Mouse (Mus musculus) T-cell, adult 2 months (primary cell): ENCODE measurements at regions not wholly inside any gene's neighbourhood (a gene's known extent, or its start where the extent isn't known, plus 50 kb on each side); places are given as distances from the start of the nearest gene placed in this dataset.

Experiments
- DNase-seq: peaks from one replicate; pipeline ENCODE4 v3.0.0; 2022; ENCODE audit warnings: low spot score

DNA sequence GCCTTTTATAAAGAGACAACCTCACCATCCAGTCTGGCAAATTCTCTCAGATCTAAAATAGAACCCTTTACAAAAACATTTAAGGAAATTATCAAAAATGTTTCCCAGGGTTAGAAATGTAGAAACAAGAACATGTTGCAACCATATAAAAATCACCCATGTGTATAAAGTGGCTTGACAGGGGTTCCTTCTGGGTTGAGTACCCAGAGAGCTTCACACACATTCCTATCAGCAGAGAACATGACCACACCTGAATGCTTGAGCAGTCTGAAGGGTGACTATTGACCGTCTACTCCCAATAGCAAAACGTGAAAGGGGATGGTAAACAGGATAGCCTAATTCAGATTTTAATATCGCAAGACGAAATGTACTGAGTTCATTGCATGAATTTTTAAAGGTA lies 57.8 kb upstream of the Zfand5 start:
- no peak for DNase-seq

DNA sequence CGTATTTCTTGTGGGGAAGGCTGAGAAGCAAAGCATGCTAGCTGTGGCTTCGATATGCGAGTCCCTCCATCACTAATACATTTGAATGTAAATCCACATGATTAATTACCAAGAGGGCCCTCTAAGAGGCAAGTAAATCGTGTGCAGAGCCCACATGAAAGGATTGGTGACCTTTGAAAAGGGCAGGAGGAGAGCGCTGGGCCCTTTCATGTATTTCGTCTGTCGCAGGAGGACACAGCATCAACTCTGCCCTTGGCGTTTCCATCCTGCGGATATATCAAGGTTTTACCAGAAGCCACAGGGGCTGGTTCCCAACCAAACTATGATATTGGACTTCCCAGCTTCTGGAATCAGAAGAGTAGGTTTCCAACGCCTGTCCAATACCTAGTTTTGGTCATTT lies 78.6 kb upstream of the Zfand5 start:
- DNase-seq: no peak

DNA sequence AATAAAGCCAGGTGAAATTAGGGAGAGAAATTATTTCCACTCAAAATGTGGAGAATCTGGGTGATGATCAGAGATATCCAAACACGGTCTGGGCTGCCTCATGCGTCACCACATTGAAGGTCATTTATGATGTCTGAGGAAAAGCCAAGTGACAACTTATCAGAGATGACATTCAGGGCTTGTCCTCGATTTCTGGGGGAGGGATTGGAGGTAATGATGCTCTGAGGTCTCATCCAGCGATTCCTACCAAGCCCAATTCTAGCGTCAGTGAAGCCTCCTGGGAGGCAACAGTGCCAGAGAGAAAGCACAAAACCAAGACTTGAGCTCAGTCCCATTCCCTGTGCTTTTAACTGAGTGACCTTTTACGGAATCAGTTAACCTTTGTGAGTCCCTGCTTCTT lies 79.5 kb upstream of the Zfand5 start:
- no peak for DNase-seq

- no peak for DNase-seq
Observed at GRCm38 (mm10) chr19:21189216-21189615, 82.9 kb upstream of the Zfand5 start.

DNA sequence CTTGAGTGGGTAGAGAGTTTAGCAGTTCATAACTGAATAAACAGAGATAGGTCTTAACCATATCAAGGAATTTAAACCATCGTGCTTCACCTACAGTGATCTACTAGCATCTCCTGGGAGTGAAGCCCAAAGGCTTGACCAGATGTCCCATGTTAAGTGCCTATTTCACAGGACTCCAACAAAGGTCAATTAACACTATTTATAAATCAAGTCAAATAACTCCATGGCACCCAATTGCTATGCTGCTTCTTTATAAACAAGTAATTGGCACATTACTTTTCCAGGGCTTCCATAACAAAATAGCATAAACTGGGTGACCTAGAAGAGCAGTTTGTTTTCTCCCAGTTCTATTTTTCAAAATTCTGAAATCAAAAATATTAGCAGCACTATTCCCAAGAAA lies 85.4 kb upstream of the Zfand5 start:
- DNase-seq: no peak

DNA sequence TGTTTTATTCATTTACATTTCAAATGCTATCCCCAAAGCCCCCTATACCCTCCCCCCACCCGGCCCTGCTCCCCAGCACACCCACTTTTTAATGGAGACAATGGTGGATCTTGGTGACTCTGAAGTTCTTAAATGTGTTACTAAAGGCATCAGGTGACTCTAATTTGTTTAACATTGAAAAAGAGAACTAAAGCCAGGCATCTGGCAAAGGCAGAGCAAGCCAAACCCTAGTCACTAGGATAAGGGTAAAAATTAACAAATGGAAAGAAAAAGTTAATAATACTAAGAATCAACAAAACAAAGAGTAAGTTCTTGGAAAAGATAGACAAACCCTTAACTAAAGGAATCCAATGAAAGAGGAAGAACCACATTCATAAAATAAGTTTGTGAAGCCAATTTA lies 86.1 kb upstream of the Zfand5 start:
- DNase-seq: no peak

- no peak for DNase-seq
Observed at GRCm38 (mm10) chr19:21183028-21183427, 89.0 kb upstream of the Zfand5 start.

- no peak for DNase-seq
Observed at GRCm38 (mm10) chr19:21179886-21180285, 92.2 kb upstream of the Zfand5 start.

DNA sequence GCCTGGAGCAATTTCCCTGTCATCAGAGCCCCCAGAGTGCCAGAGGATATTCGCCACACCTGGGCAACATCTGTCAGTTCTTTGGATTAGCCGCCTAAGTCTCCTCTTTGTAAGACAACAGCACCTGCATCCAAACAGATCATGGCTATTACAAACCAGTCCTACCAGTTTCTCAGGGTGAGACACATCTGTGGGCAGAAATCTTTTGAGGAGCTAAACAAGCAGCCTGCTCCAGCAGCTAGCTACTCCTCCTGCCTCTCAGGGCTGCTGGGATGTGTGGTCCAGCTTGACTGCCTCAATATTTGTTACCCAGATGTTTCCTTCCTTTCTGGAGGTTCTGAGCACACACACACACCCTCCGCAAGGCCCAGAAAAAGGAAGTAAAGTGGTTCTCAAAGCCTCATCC lies 96.6 kb upstream of the Zfand5 start:
- no peak for DNase-seq

- DNase-seq: no peak
Observed at GRCm38 (mm10) chr19:21174636-21175035, 97.4 kb upstream of the Zfand5 start.

DNA sequence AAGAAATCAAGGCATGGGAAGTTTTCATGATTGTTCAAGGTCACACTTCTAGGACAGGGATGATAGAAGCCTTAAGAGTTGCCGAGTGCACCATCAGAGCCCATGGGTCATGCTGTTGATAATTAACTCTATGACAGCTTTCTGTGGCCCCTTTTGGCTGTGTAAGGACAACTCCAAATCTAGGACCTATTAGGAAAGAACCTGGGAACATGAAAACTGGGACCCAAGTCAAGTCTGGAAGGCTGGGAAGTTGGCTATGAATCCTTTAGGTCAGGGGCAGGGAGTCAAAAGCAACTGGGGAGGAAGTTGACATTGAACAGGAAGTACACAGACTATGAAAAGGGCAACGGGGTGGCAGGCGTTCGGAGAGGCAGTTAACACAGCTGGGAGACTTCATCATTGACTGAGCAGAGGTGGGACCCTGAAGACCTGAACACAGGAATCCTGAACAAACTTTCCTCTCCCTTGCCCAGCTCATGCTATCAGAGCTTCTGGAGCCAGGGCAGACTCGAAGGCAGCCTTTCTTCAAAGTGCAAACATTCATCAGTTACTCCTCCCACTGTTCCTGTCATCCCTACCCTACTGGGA lies 98.1 kb upstream of the Zfand5 start:
- DNase-seq: peak; percentile 2

- no peak for DNase-seq
Observed at GRCm38 (mm10) chr19:21171191-21171590, 100.9 kb upstream of the Zfand5 start.

DNA sequence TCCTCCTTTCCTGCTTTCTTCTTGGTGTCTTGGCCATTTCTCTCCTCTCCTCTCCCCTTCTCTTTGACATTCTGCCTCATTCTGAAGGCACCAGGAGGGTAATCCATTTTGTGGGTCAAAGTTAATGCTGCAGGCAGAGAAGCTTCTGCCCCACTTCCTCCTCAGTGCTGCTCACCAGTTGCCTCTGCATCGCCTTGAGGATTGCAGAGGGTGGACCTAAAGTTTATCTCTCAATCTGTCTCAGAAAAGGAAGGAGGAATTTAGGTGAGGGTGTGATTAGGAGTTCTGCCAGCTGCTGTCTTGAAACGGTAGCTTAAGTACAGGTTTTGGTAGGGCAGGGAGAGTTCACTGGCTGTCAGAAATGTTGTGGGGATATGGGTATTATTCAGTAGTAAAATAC lies 101.3 kb upstream of the Zfand5 start:
- DNase-seq: no peak

- DNase-seq: no peak
Observed at GRCm38 (mm10) chr19:21166939-21167338, 105.1 kb upstream of the Zfand5 start.

DNA sequence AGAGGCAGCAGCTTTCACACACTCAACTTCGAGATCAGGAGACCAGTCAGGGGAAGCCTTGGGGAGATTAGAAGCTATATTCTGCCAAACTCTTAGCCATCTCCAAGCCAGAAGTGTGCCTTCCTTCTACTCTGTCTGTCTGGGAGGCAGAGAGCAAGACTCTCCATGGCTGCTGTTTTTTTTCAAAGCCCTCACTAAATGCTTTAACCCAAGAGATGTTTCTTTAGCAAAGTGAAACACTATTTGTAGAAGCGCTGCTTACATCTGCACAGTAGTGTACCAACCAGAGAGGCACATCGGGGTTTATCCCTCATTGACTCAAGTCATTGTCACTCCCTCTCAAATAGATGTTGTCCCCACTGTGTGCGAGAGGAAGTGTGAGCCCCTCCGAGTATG lies 105.6 kb upstream of the Zfand5 start:
- DNase-seq: no peak

GRCm38 (mm10) chr19:21165763-21166464 lies 106.2 kb upstream of the Zfand5 start:
- DNase-seq: no peak

- no peak for DNase-seq
Observed at GRCm38 (mm10) chr19:21163978-21164377, 108.1 kb upstream of the Zfand5 start.

- no peak for DNase-seq
Observed at GRCm38 (mm10) chr19:21160946-21161345, 111.1 kb upstream of the Zfand5 start.

- no peak for DNase-seq
Observed at GRCm38 (mm10) chr19:21159189-21160137, 112.6 kb upstream of the Zfand5 start.

GRCm38 (mm10) chr19:21154162-21154561 lies 117.9 kb upstream of the Zfand5 start:
- no peak for DNase-seq

GRCm38 (mm10) chr19:21152027-21152426 lies 120.1 kb upstream of the Zfand5 start:
- DNase-seq: no peak

DNA sequence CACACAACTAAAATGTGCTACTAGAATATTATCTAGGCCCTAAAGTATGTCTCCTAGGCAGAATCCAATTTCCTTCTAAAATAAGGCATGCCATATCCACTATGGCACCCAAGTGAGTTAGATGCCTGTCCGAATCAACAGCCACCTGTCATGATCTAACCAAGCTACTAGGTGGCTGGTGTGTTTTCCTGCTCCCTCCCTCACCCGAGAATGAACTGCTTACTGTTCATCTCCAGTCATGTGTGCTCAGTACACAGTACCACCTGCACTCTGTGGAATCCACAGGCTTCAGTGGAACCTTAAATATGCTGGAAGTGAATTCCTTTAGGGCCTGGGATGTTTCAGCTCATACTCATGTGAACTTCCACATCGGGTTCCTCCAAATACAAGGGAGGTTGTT lies 121.2 kb upstream of the Zfand5 start:
- DNase-seq: no peak

GRCm38 (mm10) chr19:21150241-21150640 lies 121.8 kb upstream of the Zfand5 start:
- DNase-seq: no peak
